Mouse (Mus musculus): ENCODE measurements at regions not wholly inside any gene's neighbourhood (a gene's known extent, or its start where the extent isn't known, plus 50 kb on each side); places are given as distances from the start of the nearest gene placed in this dataset.

DNA sequence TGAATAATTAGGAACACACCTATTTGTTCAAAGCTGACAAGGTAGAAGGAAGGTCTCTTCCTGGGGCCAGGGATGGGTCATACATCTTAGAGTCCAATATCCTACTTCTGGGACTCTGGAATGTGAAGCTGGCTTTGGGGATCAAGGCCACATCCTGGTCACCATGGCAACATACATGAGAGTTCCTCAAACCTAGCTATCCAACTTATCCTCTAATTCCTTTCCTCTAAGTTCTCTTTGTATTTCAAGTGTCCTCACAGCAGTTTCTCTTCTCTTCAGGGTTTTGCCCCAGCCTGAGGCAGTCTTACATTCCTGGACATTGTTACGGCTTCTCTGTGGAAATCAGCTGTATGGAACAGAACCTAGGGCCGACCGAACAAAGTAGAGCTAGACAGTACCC, 97.0 kb upstream of the Nxt1 start:
- no peak overlapping the region for H3K27ac ChIP-seq
- TF ChIP-seq CTCF (conservative IDR thresholded peaks at IDR 0.05), result no peak
- H3K4me3 ChIP-seq, result no peak overlapping the region
- DNase-seq (ENCODE audit: low spot score in 2 of 2), result no peak

DNA sequence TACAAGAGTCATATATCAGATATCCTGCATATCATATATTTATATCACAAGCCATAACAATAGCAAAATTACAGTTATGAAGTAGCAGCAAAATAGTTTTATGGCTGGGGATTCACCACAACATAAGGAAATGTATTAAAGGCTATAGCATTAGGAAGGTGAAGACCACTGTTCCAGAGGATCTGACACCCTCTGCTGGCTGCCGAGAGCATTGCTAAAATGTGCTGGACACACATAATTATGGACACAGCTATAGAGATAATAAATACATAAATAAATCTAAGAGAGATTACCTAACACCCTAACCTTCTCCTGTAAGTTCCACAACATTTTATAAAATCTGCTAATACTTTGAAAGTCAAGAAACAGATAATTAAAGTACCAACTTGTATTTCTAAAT, 100.2 kb upstream of the Nxt1 start:
- TF ChIP-seq CTCF (conservative IDR thresholded peaks at IDR 0.05), result peak; percentile 84
- Histone ChIP-seq H3K4me3 (no peak overlapping the region), H3K27ac (no peak overlapping the region)
- peak; percentile 13 to 58 for DNase-seq (ENCODE audit: low spot score in 2 of 2)

DNA sequence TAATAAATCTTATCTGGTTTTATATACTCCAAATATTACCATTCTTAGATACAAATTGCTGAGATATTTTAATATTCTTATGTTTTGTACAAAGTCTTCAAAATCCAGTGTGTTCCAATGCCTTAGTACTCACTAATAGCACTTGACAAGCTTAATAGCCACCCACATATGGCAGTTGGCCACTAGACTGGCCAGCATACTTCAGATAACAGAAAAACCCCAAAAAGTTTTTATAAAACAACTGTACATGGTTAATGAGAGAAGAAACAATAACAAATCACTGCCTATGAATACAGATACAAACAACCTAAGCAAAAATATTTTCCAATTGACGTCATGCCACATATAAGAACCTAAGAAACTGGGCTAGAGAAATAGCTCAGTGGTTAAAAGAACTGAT, 100.8 kb upstream of the Nxt1 start:
- DNase-seq (ENCODE audit: low spot score in 2 of 2), result no peak
- H3K27ac ChIP-seq, result no peak overlapping the region
- no peak for TF ChIP-seq CTCF (conservative IDR thresholded peaks at IDR 0.05)
- H3K4me3 ChIP-seq, result no peak overlapping the region

DNA sequence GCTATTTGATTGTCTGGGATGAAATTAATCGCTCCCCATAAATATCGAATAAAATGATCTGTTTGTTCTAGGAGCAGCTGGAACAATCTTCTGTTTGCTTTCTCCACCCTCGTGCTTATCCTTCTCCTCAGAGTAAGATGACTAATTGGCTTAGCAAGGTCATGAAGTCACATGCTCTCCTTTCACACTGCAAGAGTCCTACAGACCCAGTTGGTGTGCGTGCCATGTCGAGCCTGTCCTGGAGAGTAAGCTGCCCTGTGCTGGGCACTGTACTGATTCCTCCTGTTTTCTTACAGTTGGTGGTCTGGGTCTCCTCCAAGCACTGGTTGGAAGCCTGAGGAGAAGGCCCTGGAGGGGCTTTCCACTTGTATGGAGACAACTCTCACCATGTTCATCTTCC, 101.4 kb upstream of the Nxt1 start:
- no peak for DNase-seq (ENCODE audit: low spot score in 2 of 2)
- Histone ChIP-seq H3K27ac (no peak overlapping the region), H3K4me3 (no peak overlapping the region)
- no peak for TF ChIP-seq CTCF (conservative IDR thresholded peaks at IDR 0.05)

DNA sequence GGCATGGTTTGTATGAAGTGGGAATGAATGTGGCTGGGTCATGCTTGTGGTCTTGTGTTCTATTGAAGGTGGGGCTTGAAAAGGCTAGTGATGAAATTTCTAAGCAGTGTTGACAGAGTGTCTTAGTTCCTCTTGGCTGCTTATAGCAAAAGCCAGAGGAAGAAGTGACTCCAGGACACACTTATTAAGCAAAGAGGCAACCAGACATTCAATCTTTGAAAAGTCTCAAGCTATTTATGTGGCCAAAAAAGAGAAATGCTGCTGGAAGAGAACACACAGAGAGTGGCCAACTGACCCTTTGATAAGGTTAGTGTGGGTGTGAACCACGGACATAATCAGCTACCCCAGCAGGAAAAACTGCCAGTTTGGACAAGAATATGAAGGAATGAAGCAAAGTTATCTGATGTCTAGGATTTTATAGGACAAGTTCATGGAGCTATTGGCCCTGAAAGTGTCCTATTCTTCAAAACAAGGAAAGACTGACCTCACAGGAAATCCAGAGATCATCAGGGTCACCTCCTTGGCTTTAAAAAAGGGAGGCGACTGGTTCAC, 104.4 kb upstream of the Nxt1 start:
- no peak overlapping the region for H3K4me3 ChIP-seq

DNA sequence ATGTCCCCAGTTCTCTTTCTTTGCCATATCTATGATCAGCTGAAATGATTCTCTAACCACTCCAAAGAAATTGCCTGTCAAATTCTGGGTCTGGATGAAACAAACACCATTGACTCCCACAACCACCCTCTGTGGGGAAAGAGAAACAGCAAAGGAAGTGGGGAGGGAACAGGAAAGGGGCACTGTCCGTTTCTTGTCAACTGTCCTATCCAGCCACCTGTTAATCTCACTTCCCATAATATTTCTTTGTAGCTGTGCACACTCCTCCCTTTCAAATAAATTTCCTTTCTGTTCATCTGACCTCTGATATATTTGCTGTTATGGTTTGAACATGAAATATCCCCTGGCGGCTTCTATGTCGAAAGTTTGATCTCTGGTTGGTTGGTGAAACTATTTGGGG, 109.0 kb upstream of the Nxt1 start:
- Histone ChIP-seq H3K27ac (no peak overlapping the region), H3K4me3 (no peak overlapping the region)
- no peak for DNase-seq (ENCODE audit: low spot score in 2 of 2)
- TF ChIP-seq CTCF (conservative IDR thresholded peaks at IDR 0.05), result no peak

More for the DNA sequence above, 104.4 kb upstream of the Nxt1 start:
- H3K27ac ChIP-seq, result no peak overlapping the region
- TF ChIP-seq CTCF (conservative IDR thresholded peaks at IDR 0.05), result no peak
- DNase-seq (ENCODE audit: low spot score in 2 of 2), result no peak

DNA sequence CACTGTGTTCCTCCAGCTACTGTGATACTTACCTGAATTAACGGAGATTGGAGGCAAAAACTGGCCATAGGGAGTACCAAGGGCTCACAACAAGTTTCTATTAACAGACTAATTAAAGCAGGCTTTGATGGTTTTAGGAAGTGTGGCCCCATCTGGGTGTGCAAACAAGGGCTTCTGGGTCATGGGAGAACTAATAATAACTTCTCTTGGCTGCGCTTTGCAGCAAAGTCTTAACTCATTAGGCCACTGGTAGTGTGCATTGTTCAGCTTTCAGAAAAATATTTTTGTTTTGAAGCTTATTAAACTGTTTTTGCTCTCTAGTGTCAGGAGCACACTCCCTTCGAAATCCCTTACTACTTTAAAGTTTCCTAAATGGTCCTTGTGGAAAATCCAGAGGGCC, 110.4 kb upstream of the Nxt1 start:
- no peak overlapping the region for H3K27ac ChIP-seq
- no peak overlapping the region for H3K4me3 ChIP-seq
- DNase-seq (ENCODE audit: low spot score in 2 of 2), result no peak
- no peak for TF ChIP-seq CTCF (conservative IDR thresholded peaks at IDR 0.05)

DNA sequence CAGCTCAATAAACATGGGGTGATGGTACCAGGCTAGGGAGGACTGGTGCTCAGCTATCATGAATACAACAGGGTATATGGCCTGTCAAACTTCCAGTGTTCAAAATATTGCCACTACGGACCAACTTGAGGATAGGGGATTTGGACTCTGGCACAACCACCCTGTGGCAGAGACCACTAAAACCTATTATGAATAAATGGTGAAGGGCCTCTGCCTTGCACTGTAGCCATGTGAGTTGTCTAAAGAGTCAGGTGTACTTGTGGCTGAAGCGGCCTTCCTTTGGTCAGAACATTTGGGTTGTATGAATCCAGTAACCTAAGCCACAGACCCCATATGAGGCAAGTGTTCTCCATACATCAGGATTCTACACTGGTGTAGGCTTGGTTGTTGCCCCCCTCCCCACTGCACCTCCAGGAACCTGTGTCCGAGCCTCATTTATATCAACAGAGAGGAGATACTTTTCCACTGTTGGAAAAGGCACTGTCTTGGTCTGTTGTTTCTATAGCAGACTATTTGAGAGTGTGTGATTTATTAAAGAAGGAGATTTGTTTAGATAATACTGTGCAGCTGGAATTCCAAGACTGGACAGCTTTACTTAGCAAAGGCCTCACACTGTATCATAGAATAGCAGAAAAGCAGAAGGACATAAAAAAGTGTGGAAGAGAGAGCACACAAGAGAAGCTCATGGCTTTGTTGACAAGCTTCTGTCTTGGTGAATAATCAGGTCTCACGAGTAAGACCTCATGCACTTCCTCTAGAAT, 112.2 kb upstream of the Nxt1 start:
- no peak overlapping the region for H3K4me3 ChIP-seq
- H3K27ac ChIP-seq, result no peak overlapping the region
- TF ChIP-seq CTCF (conservative IDR thresholded peaks at IDR 0.05), result no peak

DNA sequence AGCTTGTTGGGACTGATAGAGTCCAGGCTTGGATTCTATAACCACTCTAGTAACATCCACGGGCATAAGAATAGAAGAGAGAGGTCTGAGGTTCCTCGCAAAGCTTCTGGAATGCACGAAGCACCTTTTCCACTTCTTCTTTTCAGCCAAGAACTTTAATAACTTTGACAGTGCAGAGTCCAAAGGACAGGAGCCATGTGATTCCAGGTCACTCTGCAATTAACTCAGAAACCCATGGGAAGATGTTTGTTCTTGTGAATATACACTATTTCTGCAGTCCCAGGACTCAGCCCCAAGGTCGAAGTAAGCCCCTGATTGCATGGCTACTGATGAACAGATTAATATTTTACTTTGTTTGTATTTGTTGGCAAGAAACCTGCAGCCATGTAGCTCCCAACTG, 113.0 kb upstream of the Nxt1 start:
- Histone ChIP-seq H3K4me3 (no peak overlapping the region), H3K27ac (no peak overlapping the region)
- TF ChIP-seq CTCF (conservative IDR thresholded peaks at IDR 0.05), result no peak
- no peak for DNase-seq (ENCODE audit: low spot score in 2 of 2)

More for the DNA sequence above, 112.2 kb upstream of the Nxt1 start:
- DNase-seq (ENCODE audit: low spot score in 2 of 2), result no peak

DNA sequence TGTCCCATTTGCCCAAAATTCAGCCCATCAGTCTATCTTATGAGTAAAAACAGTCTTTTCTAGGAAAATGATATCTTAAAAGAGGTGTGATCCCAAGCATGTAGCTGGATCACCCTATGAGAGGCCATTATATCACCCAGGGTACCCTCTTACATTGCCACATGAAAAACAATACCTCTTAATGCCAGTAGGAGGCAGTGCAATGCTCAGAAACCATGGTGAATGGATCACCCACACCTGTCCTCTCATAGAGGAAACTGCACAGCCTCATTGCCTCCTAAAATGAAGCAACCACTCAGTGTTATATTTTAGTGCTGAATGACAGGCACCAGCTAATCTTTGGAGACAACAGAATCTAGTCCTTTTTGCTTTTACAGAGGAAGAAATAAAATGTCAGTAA, 114.0 kb upstream of the Nxt1 start:
- Histone ChIP-seq H3K27ac (no peak overlapping the region), H3K4me3 (no peak overlapping the region)
- no peak for DNase-seq (ENCODE audit: low spot score in 2 of 2)
- TF ChIP-seq CTCF (conservative IDR thresholded peaks at IDR 0.05), result peak; percentile 63

DNA sequence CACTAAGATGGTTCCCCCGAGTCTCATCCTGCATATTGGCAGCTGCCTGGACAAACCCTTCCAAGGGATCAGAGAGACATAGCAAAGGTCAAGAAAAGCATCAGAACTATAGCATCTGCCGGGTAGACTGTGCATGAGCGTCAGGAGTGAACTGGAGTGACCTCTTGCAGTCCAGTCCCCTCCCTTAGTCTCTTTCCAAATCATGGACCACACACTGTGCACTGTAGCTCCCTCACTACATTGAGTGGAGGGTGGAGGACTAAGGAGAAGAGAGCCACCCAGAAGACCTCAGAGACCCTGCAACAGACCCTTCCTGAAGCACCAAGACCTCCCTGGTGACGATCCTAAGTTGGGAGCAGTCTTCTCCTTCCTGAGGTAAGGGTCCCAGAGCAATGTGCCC, 107.8 kb upstream of the Cd93 start:
- peak overlapping the region; percentile 57; the same call in 1 of the 2 replicates for H3K27ac ChIP-seq
- no peak for TF ChIP-seq CTCF (conservative IDR thresholded peaks at IDR 0.05)
- no peak overlapping the region for H3K4me3 ChIP-seq
- no peak for DNase-seq (ENCODE audit: low spot score in 2 of 2)

DNA sequence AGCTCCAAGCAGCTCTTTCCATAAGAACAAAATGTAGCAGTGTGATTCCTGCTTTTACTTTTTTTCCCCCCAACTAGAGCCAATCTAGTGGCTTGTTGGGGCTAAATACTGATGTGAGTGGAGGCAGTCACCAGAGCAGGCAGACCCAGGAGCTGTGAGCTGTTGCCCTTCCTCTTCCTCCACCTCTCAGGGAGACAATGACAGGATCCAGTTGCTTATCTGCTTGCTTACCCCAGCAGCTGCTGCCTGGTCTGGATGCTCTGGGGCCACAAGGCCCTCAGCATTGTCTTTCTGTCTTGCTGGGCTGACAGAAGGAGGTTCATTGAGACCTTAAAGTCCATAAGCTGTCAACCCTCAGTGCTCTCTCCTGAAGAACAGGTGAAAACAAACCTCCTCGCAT, 106.3 kb upstream of the Cd93 start:
- TF ChIP-seq CTCF (conservative IDR thresholded peaks at IDR 0.05), result no peak
- no peak overlapping the region for H3K27ac ChIP-seq
- DNase-seq (ENCODE audit: low spot score in 2 of 2), result no peak
- no peak overlapping the region for H3K4me3 ChIP-seq

DNA sequence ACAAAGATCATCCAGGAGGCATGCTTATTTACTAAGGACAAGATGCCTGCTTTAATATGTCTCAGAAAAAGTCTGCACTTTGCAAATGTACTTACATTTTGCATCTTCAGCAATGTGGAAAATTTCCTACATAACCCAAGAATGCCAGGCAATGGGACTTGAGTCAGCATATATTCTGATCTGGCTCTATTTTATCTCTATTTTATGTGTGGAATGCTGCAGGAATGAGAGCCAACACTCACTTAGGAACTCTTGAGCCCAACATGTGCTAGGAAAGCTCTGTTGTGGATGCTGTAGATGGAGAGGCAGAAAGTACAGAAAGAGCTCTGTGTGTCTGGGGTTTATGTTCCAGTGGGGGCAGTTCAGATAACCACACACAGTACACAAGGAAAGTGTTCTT, 99.0 kb upstream of the Cd93 start:
- no peak for TF ChIP-seq CTCF (conservative IDR thresholded peaks at IDR 0.05)
- H3K27ac ChIP-seq, result no peak overlapping the region
- H3K4me3 ChIP-seq, result no peak overlapping the region
- no peak for DNase-seq (ENCODE audit: low spot score in 2 of 2)

DNA sequence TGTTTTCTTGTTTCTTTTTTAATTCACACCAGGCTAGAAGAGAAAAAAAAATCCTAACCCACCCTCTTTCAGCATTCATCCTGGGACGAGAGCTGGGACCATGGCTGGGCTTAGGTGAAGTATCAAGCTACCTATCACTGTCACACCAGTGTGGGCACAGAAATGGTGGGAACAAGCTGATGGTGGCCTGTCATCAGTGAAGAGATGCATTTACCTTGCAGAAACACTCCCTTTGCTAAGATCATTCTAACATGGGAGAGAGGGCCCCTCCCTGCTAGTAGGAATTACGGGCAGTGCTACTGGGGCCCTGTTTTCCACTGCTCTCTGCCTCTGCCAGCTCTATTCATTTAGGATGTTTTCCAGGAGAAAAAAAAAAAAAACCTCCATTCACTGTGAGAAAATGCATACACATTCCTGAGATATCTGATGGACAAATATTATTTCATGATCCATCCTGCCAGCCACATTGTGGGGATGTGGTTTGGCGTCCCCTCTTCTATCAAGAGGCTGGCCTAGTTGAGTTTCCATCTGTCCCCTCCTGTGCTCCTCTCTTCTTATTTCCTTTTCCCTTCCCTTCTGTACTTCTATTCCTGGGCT, 94.6 kb upstream of the Cd93 start:
- H3K27ac ChIP-seq, result 0 out of 2 replicates have a peak overlapping the region, but pooled peaks have one; percentile 10
- TF ChIP-seq CTCF (conservative IDR thresholded peaks at IDR 0.05), result no peak
- no peak for DNase-seq (ENCODE audit: low spot score in 2 of 2)
- H3K4me3 ChIP-seq, result no peak overlapping the region
